Mouse (Mus musculus): ENCODE data around the gene Coro1c.

Gene Coro1c

DNA sequence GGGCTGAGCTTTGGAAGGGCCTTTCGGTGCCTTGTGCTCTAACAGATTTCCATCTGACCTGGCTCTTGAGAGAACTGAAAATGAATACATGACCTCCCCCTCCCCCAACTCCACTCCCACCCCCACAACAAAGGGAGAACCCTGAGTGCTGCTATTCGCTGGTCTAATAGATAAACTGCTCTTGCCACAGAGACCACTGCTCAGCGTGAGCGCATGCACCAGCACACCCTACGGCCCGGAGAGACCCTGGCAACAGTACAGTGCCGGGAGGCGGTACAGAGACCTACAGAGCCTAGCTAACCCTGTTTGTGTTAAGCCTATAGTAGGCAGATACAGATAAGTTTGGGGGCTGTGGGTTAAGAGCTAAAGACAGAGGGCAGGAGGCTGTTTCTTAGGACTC lies 22.9 kb downstream of the Coro1c start:
- DNase-seq (ENCODE audit: inconsistent age in 2 of 2, low spot score in 1 of 2), result no peak

DNA sequence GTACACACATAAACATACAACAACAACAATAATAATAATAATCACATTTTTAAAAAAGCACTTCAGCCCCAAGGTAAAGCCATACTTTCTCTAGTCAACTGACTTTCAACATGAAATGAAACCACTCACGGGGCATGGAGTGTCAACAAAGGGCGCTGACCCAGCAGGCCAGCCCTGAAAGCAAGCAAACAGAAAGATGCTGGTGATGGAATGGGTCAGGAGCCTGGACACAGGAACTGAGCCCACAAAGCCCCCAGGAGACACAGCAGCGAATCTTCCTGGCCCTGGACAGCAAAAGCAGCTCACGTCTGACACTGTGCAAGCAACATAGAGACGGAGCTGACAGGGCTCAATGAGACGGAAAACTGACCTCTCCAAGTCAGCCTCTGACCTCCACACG lies 23.8 kb downstream of the Coro1c start:
- no peak for DNase-seq (ENCODE audit: inconsistent age in 2 of 2, low spot score in 1 of 2)

DNA sequence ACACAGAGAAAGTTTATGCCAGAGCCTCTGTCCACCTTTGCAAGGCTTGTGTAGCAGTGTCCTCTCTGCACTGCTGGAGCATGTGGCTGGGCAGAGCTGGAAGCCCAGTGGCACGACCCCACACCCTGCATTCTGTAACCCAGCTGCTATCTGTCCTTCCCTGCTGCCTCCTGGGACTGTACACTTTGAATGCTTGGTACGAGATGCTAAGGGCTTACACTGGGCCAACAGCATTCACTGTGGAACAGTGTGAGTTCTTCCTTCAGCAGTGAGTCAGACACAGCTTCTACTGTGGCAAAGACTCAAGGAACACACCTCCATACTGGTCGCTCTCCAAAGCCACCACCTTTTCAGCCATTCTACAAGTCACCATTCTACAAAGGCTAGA lies 25.2 kb downstream of the Coro1c start:
- no peak for DNase-seq (ENCODE audit: inconsistent age in 2 of 2, low spot score in 1 of 2)

DNA sequence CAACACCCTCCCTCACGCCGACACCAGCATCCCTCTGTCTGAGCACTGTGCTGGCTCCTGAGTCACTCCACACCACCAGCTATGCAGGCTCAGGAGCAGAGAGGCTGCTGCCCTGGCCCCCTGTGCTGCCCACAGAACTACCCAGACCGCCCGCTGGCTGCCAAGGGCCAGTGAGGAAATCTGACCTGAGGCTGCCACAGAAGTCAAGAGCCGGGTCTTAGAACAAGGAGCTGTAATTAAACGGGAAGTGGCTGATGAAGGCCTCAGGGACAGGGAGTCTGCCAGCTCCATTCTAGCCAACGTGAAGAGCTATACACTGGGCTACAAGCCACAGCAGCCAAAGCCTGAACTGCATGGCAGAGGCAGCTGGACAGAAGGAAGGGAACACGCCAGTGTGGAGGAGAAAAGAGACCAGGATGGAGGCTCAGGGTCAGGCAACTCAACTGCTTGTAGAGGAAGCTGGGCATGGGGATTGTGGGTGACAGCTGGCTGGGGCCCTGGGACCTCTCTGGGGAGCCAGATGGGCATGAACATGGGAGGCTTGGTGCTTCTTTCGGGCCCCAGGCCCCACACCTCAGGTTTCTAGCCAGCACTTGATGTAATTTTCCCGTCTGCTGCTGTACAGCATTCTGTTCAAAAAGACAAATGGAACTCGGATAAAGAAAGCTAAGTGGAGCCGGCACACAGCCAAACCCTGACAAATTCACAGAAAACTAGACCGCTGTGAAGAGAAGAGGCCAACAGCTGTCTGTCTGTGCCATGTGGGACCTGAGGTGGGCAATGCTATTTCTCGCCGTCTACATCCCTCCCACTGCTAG lies 25.8 kb downstream of the Coro1c start:
- DNase-seq (ENCODE audit: inconsistent age in 2 of 2, low spot score in 1 of 2), result peak in 1 of 2 experiments; percentile 50

DNA sequence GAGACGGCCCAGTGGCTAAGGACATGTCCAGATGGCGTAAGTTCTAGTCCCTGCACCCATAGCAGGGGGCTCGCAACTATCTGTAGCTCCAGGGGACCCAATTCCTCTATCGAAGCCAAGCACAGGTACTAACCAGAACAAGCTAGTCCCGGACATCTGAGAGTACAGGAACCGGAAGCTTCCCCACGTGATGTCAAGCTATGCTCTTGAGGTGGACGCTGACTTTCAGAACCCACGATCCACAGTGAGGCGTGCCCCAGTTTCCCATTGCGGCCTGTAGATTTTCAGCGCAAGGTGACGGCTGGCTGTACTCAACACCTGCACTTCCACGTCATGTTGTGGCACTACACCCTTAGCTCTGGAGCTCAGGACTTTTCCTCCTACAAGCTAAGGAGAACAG lies 27.4 kb downstream of the Coro1c start:
- no peak for DNase-seq (ENCODE audit: inconsistent age in 2 of 2, low spot score in 1 of 2)

DNA sequence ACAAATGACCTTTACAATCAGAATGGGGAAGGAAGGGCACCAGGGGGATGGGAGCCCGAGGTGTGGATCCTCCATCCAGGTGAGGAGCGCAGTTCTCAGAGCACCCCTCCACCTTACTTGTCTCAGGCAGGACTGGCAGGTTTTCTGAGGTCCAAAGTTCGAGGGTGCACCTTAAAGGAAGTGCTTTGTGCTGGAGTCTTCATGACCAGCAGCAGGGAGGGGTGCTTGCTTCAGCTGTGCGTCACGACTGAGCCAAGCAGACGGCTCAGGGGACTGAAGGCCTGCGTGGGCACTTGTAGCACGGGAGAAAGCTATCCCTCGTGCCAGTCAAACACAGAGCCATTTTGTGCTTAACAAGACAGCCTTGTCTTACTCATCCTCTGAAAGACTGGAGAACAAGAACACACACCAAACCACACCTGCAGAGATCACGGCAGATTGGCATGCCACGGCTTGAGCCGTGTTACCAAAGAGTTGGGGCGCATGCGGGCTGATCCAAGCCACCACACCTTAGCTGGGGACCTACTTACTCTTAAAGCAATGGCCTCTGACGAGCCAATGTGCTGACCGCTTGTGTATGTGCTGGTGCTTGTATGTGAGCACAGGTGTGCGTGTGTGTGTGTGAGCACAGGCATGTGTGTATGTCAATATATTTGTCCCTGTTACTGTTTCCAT lies 29.5 kb downstream of the Coro1c start:
- no peak for DNase-seq (ENCODE audit: inconsistent age in 2 of 2, low spot score in 1 of 2)

DNA sequence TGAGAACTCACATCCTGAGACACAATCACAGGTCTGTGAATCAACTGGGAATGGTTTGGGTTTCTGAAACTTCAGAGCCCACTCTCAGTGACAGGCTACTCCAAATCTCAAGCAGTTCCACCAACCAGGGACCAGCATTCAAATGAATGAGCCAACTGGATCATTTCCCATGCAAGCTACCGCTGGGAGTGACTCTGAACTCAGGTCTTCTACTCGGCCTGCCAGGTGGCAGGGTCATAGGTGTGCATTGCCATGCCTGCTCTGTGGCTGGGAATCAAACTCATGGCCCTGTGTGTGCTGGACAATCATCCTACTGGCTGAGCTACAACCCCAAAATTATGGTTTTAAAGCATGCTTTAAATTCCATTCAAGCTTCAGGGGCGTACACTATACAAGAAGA lies 31.0 kb downstream of the Coro1c start:
- DNase-seq (ENCODE audit: inconsistent age in 2 of 2, low spot score in 1 of 2), result no peak

DNA sequence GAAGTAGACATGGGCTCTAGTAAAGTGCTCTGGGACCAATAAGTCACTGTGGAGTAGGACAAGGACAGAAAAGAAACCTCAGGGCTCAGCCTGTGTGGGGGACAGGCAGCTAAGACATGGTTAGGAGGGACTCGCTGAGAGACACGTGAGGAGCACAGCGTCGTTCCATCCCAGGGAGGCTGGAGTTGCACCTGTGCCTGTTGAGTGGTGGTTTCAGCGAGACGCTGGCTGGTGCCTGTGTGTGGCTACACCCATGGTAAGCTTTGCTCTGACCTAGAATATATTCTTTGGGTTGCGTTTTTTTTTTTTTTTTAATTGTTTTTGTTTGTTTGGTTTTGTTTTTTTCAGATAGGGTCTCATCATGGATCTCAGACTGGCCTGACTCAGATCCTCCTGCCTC lies 32.4 kb downstream of the Coro1c start:
- DNase-seq (ENCODE audit: inconsistent age in 2 of 2, low spot score in 1 of 2), result no peak

DNA sequence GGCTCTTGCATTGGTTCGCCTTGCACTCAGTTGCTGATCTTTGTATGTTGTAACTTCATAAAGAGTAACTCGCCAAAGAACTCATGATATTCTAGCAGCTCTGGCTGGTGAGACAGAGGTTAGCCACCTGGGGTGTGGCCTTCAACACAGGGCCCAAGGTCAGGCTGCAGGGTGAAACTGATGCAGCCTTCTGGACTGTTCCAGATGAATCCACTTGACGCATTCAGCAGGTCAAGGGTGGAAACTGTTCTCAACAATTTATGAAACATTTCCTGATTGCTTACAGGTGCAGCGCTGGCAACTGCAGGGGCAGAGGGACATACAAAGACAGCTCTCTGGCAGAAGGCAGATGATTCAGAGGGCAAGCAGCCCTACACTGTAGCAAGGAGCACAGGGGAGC lies 32.9 kb downstream of the Coro1c start:
- DNase-seq (ENCODE audit: inconsistent age in 2 of 2, low spot score in 1 of 2), result no peak

DNA sequence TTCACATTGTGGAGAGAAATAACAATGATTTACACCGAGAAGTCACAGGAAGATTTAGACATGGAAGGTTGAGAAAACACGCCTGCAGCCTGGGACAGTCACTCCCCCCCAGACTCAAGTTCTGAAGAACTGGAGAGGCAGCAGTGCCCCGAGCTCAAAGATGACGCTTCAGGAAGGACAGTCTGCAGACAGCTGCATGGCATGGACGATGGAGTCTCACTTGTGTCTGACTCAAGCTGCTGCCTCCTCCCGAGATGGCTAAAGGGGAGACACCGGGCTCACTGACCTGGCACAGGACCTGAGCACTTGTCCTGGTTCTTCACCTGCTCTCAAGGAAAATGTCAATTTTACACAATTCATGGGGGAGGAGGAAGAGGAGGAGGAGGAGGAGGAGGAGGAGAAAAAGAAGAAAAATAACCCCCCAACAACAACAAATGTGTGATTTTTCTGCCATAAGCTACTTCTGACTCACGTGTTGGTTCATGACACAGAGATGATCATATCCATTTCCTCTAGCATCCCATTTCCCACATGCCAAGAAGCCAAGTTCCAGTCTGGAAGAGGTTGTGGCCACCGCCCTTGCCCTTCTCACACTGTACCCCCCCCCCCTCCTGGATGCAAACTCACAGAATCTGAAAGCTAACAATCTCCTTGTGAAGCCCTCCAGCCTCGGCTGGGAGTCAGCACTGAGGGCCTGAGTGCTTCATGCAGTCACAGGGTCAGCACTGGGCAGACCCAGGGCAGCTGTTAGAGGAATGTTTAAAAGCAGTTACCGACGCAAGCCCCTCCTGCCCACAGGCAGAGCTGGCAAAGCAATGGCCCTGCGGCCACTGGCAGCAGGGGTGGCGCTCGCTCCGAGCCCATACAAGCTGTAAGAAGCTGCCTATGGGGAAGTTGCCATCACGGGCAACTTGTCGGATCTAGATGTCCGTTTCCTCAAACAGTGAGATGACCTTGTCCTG lies 34.2 kb downstream of the Coro1c start:
- no peak for DNase-seq (ENCODE audit: inconsistent age in 2 of 2, low spot score in 1 of 2)

DNA sequence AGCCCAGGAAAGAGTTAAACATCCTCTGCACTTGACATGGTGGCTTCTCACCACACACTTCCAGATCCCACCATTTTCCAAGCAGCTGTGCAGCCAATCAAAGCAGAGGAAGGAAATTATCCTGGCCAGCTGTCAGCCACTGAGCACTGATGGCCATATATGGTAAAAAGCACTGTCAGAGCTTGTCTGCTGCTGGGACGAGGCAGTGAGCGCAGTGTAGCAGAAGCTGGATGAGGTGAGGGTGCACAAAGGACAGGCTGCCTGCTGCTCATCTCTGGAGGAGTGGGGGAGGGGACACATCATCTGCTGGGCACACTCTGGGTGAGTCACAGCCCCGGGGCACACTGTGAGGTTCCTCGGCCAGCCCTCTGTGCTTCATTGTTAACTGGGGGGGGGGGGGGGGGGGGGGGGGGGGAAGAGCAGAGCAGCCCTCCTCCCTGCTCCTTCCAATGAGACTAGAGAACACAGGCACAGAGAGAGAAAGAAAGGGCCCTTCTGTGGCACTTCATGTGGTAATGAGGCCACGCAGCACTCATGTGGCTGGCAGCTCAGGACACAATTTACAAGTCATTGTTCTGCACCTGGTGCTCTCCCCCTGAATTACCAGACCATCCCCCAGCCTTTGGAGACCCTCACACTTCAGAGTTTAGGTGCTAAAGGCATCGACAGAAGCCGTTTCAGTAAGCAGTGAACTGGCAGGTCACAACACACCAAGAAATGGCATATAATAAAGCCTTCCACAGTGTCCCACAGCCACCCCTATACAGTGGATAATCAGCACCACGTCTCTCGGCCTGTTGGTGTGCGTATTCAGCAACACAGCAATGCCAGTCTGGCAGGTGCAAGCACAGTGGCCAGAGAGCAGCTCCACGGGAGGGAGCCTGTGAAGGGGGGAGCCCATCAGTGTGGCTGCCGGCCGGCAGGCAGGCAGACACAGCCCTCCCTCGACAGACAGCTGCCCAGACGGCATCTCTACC lies 35.3 kb downstream of the Coro1c start:
- peak; percentile 88 to 92 for DNase-seq (ENCODE audit: inconsistent age in 2 of 2, low spot score in 1 of 2)

DNA sequence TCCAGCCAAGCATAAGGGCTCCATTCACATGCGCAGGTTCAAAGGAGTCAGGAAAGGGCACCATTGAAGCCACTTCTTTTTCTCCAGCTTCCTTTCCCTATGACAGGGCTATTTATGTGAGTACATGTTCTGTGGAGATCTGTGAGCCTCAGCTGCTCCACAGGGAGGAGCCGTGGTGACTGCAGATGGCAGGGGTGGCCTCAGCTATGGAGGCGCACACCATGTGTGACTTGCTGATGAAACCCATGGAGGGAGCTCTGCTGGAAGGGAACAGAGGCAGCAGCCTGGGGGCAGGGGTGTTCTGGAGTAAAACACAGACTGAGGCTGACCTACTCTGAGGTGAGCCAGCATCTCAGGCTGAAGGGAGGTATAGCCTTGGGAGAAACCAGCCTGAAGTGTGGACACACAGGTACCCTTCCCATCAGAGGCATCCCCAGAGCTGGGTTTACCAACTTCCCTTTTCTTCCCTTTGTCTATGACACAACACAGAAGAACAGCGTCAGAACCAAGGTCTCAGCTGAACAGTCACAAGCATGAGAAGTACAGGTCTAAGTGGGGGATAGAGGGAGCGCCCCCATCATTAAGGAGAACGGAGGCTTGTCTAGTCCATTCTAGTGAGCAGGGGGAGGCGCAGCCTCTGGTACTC lies 36.5 kb downstream of the Coro1c start:
- peak in 1 of 2 experiments; percentile 56 for DNase-seq (ENCODE audit: inconsistent age in 2 of 2, low spot score in 1 of 2)

DNA sequence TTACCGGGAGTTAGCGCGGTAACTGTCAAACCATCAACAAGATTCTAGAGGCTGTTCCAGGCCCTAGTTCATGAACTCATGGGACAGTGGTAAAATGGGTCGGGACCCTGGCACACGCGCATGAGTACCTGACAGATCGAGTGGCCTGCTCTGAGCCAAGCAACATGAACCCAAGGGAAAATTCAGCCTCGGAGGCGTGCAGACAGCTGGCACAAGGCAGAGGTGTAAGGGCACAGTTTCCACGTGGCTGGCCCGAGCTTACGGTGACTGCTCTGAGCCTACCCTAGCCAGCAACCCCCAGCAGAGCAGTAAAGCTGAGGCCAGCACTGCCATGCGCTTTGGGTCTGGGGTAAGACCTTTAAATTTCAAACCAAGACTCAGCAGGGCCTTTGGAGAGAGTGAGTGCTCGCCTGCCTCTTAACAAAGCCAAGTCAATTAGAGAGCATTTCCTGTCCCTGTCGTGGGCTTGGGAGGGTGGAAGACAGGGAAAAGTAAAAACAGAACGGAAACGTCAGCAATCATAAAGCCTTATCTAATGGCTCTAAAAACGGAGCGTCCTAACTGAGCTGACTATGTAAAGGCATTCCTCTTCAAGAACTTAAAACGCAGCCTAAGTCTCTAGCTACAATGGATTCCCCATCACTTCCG lies 38.0 kb downstream of the Coro1c start:
- DNase-seq (ENCODE audit: inconsistent age in 2 of 2, low spot score in 1 of 2), result peak in 1 of 2 experiments; percentile 52

DNA sequence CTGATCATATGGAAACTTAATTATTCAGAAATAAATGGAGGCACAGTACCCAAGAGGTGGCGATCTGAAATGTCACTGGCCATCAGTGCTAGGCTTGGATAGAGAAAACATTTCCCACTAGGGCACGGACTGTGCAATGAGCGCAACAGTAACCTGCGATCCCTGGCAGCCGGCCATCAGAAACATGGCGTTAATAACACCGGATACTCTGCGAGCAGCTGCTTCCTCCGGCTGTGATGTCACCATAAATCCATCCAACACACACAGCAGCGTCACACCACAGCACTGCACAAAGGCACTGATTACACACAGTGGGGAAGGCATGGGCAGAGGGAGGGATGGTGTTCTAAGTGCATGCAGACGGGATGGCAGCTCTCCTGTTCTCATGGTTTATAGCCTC lies 39.4 kb downstream of the Coro1c start:
- peak in 1 of 2 experiments; percentile 78 for DNase-seq (ENCODE audit: inconsistent age in 2 of 2, low spot score in 1 of 2)

DNA sequence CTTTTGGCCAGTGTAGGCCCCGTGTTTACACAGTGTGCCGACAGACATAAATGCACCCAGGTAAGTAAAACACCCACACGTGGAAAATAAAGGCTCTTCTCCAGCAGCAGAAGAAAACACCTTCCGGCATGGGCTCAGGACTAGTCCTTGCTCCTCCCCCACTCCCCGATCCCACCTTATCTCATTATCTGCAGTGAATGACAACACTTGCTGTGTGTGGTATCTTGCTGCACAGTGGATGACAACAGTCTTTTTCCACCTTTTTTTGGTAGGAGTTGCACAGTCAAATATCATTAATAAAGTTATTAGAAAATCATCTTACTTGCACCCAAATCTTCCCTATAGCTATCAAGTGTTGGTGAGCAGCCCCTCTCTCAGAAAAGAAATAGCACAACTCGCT lies 43.6 kb downstream of the Coro1c start:
- no peak for DNase-seq (ENCODE audit: inconsistent age in 2 of 2, low spot score in 1 of 2)

DNA sequence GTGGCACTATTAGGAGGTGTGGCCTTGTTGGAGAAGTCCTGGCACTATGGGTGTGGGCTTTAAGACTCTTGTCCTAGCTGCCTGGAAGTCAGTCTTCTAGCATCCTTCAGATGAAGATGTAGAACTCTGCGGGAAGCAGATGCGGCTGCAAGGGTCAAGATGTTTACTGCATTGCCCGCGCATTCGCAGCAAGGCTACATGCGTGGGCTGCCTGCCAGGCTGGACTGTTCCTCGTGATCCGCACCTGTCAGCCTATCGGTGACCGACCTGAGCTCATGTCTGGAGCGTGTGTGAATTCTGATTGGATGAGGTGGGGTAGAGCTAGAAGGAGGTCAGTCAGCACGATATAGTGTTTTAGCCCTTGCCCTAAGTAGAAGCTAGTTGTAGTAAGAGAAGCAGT lies 44.6 kb downstream of the Coro1c start:
- DNase-seq (ENCODE audit: inconsistent age in 2 of 2, low spot score in 1 of 2), result no peak

DNA sequence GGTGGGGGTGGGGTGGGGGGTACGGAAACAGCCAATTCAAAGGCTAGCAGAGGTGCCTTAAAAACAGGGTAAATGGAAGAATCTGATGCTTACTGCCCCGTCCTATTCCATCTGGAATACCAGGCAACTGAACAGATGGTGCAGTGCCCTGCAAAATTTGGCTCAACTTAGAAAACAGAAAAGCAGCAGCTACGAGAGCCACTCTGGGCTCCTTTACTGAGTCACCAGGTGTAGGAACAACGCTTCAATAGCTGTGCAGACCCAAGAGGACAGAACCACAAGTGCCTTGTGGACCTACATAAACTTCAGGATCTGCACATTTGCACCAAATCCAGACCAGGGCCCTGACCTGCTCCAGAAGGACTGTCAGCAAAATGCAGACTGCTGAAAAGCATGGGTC lies 46.1 kb downstream of the Coro1c start:
- DNase-seq (ENCODE audit: inconsistent age in 2 of 2, low spot score in 1 of 2), result no peak

DNA sequence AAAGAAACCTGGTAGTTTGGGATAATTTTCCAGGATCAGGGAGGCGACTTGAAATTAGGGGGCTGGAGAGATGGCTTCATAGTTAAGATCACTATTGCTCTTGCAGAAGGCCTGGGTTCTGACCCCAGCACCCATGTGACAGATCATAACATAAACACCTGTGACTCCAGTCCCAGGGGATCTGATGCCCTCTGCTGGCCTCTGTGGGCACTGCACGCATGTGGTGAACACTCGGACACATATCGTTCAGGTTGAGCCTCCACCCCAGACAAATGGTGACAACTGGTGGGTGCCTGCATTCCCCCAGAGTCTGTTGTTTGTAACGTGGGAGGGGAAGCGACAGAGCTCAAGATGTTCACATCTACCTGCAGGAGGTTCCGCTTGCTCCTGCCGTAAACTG lies 47.3 kb downstream of the Coro1c start:
- peak in 1 of 2 experiments; percentile 62 for DNase-seq (ENCODE audit: inconsistent age in 2 of 2, low spot score in 1 of 2)

DNA sequence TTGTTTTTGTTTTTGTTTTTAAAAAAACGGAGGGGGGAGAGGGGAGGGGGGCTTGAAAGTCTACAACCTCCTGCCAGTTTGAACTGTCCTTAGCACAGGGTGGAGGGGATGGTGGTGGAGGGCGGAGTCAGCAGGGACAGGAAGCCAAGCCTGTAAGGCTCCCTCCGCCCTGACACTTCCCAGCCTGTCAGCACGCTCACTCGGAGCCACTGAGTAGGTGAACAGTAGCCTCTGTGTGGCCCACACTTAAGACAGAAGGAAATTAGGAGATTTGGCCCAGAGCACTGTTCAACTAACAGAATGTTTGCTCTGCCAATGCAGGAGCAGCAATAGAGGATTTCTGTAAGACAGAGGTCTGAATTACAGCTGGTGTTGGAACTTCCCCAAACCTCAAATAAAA lies 49.6 kb downstream of the Coro1c start:
- peak in 1 of 2 experiments; percentile 71 for DNase-seq (ENCODE audit: inconsistent age in 2 of 2, low spot score in 1 of 2)

Measured in adrenal gland, adult (tissue).